In the genomic region with DNA sequence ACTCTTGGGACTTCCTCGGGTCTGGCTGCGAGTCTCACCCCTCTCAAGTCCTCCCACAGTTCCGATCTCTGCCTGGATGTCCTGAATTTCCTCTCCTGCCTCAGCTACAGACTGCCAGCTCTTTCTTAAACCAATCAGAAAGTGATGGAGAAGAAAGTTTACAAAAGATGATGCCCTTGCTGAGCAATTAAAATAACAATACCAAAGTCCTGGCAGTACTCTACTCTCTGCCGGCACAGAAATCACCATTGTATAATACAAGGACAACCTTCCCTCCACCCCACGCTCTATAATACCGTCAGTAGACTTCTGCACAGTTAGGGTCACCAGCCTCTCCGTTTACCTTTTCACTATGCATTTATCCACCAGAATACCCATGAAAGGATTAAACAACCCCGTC, we compare ENCODE assay signal across 19 mouse cellular contexts.
"Had no signal": no experiment of that assay in that cellular context is flagged by ENCODE, and none has a peak within 500 bp of the region (broad histone marks: within the 10 kb centered on the region; RNA-seq: fewer than 3 reads in every experiment).

No protein-coding gene starts in this region.

- H3K27me3 ChIP-seq: megakaryocyte, embryonic 14.5 days; neural tube, embryonic 13.5 days; neural tube, embryonic 15.5 days had no signal

- H3K9ac ChIP-seq: lung, embryonic 14.5 days; neural tube, embryonic 13.5 days; neural tube, embryonic 15.5 days had no signal

- H3K4me2 ChIP-seq: lung, embryonic 14.5 days; midbrain, embryonic 11.5 days; neural tube, embryonic 13.5 days; neural tube, embryonic 15.5 days had no signal

- ATAC-seq: midbrain, embryonic 16.5 days had no signal

- H3K4me3 ChIP-seq: megakaryocyte, embryonic 14.5 days; myocyte; neural tube, embryonic 13.5 days; neural tube, embryonic 15.5 days had no signal

- H3K9me3 ChIP-seq: megakaryocyte, embryonic 14.5 days; neural tube, embryonic 13.5 days; neural tube, embryonic 15.5 days had no signal

- H3K27ac ChIP-seq: macrophage; neural tube, embryonic 13.5 days; neural tube, embryonic 15.5 days had no signal

- DNase-seq: lung, adult 18-20 months; lung, embryonic 14.5 days; lung, postnatal 10 days; midbrain, embryonic 14.5 days; retina, postnatal 1 day; right cerebral cortex, adult 18-20 months; right cerebral cortex, postnatal 25 days; right cerebral cortex, postnatal 4 days; spleen, adult 18-20 months; thymus, adult 2 months; thymus, postnatal 25 days; thymus, postnatal 4 days had no signal

- H3K4me1 ChIP-seq: neural tube, embryonic 13.5 days; neural tube, embryonic 15.5 days had no signal
